Mouse (Mus musculus) c-Kit-positive CD71-positive TER-119-positive erythroid progenitor cells, embryonic 14.5 days (primary cell): Measurements from ENCODE around the gene Ppp1r9a.
"Not testable (repeated sequence)": the region's sequence is repeated elsewhere in the genome, so short reads cannot be mapped to it uniquely, and the experiment has no call there.

Experiments used
- DNase-seq: peaks from one replicate; pipeline ENCODE4 v3.0.0-alpha.2; 2013; ENCODE audit warnings: low spot score

Ppp1r9a gene

DNA sequence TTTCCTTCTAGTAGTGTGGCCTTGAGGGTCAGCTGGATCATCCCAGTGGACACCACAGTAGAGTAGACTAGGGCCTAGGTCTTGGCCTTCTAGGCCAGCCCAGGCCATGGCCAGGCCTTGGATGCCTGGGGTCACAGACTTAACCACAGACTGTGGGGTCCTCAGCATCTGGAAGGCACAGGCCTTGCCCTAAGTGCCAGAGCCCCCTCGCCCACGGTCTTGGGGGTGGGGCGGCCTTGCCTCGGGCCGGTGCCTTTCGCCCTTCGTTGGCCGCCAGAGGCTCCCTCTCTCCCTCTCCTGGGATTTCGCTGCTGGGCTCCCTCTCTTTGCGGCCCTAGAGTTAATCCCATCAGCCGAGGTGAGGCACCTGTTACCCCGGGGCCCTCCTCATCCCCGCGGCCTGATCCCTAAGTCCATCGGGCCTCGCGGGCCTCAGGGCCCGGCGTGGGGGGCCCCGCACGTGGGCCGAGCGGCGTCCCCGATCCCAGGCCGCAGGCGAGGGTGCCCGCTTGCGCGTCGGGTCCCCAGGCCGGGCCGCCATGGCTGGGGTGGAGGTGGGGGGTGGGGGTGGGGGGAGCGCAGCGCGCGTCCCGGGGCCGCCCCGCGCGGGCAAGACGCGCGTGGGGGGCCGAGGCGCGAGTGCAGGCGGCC, at the start of gene Ppp1r9a:
Ppp1r9a (plus strand) TSS at position 244 of the 651 bp plus-strand sequence.
- peak; percentile 34 for DNase-seq

DNA sequence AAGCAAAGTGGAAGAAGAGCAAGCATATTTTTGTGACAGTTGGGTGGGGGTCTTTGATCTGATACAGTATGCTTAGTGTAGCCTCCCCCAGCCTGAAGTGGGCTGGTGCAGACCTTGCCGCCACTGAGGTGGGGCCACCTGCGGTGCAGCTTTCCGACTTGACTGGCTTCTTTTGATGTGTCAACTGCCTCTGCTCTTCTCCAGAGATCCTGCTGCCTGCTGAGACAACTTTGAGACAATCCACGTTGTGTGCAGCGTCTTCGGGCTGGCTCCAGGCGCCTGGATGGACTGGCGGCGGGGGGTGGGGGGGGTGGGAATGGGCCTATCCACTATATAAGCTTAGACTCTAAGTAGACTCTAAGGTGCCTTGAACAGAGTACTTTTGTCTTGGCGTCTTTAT, 47.5 kb upstream of the Ppp1r9a start:
- no peak for DNase-seq

DNA sequence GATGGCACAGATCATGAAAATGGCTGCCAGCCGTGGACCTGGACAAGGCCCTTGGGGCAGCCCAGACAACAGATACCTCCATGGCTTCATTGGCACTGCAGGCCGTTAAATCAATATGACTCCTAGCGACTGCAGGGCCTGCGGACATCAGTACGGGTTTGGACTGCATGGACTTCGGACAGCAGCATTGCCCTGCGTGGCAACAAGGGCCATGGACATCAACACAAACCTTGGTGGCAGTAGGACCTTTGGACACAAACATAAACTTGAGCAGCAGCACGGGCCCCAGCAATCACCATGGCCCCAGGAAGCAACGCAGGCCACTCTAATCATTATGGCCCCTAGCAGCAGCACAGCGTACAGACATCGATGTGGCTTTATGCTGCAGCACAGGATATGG, 45.8 kb upstream of the Ppp1r9a start:
- no peak for DNase-seq

DNA sequence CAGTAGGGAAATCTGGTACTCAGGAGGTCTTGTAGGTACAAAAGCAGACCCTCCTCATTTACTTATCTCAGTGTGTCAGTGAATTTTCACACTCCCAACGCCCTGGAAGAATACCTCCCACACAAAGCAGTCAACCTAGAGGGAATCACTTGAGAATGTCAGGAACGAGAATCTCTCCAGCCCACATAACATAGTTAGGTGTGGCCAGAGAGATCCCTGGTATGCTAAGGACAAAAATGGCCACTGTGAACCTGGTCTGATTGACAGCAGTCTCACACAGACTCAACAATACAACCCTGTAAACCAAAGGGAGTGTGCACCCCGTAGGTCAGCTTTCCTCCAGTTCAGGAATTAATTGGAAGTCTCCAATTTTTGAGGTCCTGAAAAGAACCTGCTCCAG, 18.4 kb upstream of the Ppp1r9a start:
- DNase-seq, result no peak

DNA sequence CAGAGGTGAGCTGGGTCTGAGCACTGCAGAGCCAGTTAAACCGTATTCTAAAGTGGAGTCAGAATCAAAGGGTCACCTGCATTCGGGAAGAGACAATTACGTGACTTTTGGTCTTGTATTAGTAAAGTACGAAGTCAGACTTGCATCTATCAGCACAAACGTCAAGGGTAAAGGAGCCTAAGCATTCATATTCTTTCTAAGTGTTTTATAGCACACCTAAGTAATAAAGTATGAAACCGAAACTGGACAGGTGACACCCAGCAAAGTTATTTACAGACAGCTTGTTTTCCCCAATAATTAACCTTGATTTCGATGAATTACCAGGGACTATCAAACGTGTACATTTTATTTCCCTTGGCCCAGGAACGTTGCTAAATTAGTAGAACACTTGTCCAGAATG, 13.2 kb upstream of the Ppp1r9a start:
- DNase-seq, result no peak

DNA sequence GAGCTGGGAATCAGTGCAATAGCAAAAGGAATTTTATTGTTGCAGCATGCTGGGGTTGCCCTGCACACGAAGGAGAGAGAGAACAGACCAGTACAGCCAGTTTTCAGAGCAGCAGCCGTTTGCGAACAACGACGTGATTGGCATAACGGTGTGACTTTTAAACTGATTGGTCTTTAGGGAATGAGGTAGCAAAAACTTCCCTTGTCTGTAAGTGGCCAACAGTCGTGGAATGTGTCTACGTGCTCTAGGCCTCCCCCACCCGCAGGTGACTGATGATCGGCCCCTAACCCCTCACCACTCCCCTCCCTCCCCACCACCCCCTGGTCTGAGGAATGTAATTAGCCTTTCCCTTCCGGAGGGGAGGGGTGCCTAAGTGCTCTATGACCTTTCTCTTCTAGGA, 10.3 kb upstream of the Ppp1r9a start:
- no peak for DNase-seq

DNA sequence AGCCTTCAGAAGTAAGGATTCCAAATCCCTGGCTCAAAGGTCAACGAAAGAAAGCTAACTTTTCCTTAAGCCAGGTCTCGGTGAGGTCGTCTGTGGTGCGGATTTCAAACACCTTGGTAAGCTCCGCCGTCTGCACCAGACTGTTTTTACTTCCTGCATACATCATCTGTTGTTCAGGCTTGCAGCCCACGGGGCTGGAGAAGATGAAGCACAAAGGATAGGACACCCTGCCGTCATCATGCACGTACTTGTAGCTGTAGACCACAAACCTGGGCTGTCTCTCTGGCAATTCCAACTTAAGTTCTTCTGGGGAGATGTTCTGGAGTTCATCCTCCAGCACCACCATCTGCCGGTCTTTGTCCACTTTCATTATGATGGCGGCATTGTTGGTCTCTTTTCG, 9.4 kb upstream of the Ppp1r9a start:
- not testable (repeated sequence) for DNase-seq

DNA sequence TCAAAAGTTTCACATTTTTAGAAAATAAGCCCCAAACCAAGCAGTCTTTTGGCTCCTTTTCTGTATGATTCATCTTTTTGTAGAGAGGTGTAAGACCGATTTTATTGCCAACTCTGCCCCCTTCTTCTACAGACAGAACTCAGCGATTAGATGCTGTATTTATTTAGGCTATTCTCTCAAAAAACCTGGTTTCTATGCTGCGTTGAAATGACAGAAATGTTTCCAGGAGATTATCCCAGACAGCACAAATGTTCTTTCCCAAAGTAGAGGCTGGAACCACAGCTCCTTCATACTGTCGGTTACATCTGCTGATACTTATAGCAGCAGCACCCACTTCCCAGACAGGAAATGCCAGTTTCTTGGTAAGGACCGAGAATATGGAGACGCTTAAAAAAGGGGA, 2.8 kb upstream of the Ppp1r9a start:
- DNase-seq, result no peak

DNA sequence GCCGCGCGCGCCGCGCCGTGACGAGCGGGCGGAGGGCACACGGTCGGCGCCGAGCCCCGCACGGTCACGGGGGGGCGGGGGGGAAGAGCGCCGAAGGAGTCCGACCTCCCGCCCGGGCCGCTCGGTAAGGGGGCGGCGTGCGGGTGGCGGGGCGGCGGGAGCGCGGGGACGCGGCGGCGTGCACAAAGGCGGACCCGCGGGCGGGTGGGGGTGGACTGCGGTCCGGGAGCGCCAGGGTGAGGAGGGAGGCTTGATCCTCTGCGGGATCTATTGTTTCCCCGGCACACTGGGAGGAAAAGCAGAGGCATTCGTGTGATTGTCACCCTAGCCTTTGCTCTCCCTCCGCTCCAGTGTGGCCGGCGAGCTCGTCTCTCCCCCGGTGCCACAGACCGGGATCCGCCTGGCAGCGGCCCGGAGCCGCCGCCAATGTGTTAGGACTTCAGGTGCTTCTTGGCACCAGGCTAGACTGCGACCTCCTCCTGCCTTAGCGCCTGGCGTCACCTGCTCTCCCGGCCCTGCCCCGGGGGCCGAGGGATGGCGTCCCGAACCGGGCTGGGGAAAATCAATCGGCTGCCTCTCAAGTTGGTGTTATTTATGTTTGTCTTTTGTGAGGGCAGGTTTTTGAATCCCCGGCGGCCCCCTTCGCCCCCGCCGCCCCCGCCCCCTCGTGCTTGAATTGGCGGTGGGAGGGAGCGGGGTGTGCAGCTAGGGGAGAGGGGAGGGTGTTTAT, 773 bp downstream of the Ppp1r9a start:
- no peak for DNase-seq

DNA sequence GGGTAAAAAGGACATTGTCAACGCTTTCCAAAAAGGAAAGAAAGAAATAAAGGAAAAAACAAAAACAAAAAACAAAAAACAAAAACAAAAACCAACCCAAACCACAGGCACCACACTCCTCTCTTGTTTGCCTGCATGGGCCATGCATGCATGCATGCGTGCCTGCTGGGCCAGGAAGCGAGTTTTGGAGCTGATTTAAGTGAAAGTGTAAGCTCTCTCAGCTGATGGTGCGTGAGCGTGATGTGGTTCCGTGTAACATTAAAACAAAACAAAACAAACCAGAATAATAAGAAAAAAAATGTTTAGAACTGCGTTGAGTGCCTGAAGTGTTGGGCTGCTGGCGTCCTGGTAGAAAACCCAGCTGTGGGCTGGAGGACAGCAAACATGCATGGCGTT, 1.3 kb downstream of the Ppp1r9a start:
- DNase-seq, result no peak

DNA sequence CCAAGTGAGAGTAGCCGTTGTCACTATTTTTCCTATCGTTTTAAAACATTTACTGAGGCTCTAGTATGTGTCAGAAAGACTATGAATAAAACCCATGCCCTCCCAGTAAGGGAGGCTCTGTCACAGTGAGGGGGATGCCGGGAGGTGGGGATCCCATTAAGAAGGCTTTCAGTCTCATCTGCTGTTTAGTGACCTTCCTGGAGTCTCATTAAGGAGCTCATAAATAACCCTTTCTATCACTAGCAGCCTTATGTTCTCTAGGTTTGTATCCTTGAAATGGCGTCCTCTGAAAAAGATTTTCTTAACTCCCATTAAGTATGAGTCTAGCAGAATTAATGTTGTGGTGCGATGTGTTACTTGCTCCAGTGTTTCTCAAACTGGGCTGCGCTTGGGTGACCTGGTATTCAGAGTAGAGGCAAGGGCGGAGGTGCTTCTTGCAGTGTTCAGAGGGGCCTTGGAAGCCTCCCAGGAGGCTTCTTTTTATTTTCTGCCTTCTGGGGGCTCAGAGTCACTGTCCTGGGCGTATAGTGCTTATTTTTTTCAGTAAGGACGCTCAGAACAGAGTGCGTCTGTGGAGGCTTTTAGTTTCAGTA, 7.4 kb downstream of the Ppp1r9a start:
- no peak for DNase-seq

DNA sequence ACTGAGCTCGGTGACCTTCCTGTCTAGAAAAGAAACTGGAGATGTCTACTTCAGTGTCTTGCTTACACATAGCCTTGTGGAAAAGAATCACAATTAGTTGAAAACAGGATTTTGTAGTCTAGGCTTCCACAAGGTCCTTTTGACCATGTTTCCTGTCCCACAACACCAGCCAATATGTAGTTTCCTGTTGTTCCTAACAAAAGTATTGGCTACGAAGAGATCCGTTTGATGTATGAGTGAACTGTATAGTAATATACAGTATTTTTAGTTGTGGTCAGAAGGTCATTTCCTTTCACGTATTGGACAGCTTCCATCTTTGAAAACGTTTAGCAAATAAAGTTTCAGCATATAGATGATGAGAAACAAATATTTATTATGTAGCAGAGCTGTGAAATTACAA, 15.8 kb downstream of the Ppp1r9a start:
- DNase-seq, result no peak

DNA sequence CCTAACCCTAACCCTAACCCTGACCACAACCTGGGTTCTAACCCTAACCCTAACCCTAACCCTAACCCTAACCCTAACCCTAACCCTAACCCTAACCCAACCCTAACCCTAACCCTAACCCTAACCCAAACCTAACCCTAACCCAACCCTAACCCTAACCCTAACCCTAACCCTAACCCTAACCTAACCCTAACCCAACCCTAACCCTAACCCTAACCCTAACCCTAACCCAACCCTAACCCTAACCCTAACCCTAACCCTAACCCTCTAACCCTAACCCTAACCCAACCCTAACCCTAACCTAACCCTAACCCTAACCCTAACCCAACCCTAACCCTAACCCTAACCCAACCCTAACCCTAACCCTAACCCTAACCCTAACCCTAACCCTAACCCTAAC, 21.1 kb downstream of the Ppp1r9a start:
- DNase-seq, result not testable (repeated sequence)

DNA sequence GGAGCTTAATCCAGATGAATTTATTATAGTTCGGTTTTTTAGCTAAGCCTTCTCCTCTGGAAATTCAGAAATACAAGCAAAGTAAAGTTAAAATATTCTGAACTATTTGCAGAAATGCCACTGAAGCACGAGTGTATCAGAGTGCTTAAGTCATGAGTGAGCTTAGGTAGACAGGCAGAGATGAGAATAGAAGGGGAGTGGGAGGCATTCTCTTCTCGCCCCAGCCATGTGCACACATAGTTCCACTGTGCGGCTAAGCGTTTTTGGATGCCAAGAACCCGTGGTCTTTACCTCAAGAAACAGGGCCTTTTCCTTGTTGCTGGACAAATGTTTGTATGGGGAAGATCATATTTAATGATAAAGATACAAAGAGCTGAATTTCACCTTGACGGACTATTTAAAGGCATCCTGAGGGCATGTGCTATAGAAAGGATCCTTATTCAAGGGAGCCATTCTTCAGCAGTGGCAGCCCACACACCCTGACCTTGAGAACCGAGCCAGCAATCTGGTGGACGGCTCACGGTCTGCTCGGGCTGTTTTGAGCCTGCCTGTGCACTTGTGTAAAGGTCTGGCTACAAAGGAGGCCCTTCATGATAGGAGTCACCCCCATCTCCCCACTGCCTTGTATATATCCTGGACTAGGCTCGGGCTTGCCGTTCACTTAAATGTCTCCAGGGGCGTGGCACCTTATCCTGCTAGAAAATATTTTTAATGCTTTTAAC, 23.4 kb downstream of the Ppp1r9a start:
- DNase-seq, result no peak

DNA sequence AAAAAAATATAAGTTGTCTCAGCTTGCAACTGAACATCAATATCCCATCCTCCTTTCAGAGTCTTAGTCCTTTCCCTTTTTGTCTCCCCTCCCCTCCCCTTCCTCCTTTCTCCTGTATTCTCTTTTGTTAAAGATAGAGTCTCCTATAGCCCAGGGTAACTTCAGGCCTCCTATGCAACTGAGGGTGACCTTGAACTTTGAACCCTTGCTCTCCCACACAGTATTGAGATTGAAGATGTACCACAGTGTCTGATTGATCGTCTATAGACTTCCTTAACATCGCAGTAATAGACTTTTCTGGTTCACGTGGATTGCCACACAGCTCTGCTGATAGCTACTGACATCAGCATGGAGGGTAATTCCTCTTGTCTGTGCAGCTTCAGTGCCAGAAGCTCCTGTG, 27.6 kb downstream of the Ppp1r9a start:
- no peak for DNase-seq

DNA sequence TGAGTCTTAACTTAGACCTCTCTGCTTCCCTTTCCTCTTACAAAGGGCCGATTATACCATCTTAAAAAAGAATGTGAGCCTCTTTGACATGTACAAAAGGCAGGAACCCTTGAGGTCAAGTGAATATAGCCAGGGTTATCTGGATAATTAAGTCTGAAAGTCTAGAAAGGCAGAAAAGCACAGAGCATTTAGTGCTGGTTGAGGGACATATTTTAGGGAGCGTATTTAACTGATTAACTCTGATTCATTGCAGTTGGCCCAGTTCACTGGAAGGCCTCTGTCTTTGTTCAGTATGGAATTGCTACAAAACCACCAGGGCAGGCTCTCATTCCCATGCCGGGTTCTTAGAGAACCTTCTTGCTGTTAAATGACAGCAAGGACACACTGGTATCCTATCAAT, 36.2 kb downstream of the Ppp1r9a start:
- no peak for DNase-seq

DNA sequence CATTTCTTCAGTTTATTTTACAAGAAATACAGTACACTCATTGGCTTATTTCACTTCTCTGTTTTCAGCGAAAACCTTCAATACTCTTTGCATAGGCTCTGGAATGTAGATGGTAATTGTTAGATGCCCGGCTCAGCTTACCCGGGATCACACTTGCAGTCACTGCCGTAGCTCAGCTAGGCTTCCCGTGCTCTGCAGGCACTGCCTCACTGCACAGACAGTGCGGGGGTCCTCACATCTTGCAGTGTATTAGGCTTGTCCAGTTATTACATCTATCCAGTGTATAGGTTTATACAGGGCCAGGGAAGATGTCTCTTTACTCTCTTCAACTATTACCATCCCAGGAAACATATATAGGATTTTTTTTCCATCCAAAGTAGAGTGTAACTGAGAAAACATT, 37.4 kb downstream of the Ppp1r9a start:
- no peak for DNase-seq

DNA sequence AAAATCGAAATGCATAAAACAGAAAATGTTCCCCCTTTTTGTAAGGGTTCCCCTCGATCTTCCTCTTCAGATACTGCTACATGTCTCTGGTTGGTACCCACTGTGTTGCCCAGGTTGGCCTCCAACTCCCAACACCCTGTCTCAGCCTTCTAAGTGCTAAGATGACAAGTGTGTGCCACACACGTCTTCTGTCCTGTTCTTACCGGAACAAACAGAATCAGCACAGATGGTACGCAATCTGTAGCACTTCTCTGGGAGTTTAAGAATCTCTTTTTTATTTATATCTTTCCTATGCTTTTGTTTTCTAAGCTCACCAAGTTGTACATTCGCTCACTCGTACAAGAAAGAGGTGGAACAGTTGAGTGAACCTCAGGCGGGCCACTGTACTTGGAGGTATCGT, 37.9 kb downstream of the Ppp1r9a start:
- DNase-seq, result no peak

DNA sequence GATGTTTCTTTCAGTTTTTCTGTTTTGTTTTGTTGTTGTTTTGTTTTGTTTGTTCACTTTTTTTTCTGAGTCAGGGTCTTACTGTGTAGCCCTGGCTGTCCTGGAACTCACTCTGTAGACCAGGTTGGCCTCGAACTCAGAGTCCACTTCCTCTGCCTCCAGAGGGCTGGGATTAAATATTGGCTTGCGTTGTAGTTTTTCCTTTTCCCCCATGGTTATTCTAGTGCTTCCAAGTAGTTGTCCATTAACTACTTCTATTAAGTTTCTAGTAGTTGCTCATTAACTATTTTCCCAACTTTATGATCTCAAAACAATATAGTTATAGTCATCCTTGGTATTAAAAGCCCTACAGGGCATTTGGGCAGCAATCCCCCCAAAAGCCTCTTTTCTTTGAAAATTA, 41.1 kb downstream of the Ppp1r9a start:
- no peak for DNase-seq

DNA sequence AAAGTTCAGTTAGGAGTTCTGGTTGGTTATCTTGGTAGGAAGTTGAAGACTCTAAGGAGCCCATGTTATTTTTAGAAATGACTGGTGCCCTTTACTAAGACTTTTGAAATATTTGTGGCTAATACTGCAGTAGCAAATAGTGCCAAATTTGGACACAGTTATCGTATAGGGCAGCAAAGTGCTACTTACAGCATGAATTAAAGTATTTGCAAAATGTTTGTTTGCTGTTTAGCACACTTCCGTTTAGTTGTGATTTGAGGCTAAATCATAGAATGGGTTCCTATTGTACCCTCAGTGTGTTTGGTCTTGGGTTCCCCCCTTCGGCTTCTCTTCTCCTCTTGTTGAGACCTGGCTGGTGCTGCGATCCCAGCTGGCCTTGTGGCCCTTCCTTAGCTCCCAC, 45.3 kb downstream of the Ppp1r9a start:
- DNase-seq, result no peak

DNA sequence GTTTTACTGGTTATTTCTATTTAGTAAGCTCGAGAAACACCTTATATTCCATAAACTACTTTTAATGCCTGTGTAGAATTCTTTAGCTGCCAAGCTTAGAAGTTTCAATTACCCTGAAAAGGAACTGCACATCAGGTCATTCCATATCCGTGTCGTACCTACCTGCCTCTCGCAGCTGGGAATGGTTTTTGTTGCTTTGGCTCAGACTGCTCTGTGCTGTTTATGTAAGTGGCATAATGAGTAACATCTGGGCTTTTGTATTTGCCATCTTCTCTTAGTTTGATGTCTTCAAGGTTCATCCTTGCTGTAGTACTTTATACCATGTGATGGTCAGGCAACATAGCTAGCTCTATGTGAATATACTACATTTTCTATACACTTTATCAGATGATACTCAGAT, 47.0 kb downstream of the Ppp1r9a start:
- DNase-seq, result no peak

DNA sequence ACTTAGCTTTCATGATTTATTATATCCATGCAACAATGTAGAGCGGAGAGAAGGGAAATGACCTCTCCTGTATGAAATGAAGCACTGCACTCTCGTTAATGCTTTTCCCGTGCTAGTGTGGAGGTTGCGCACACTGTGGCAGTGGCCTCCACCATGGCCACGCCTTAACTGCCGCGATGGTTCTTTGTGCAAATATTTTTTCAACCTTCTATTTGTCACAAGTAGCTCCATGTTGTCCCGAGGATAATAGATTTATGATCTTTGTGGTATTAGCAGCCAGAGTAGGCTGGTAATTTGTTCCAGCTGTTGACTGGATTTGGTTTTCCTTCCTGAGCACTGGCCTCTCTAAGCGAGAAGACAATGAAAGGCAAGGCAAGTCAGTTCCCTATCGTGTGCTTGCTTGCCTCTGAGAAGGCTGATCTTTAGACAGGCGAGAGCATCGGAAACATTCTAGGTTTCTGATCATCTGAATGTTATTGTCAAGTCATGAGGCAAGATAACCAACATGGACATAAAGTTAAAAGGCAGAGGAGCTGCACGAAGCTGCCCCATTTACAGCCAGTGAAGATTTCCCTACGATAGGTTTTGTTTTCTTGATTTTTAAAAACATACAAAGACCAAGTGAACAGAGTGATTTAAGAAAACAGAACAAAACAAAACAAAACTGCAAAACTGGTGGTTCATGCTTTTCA, 50.5 kb downstream of the Ppp1r9a start:
- no peak for DNase-seq
